Mouse (Mus musculus) thymus, postnatal 0 days (tissue): ENCODE data around the gene Gng2. TPM values are rescaled to one million over a fixed set of nuclear protein-coding genes. Genes with fewer than 3 reads are reported as not detected.
A peak's percentile ranks its signal among the peaks of the same experiment; 100 is the strongest.

Experiments
- DNase-seq: peaks from one replicate; pipeline ENCODE4 v3.0.0-alpha.2; 2015; ENCODE audit warnings: low spot score
- polyA plus RNA-seq: library from polyadenylated mRNA; unstranded; fragments of >200 nt; fragmentation: Nextera tagmentation; extraction: Ambion mirVana; gene quantifications from 2 replicates; pipeline ENCODE4 v1.2.1, GENCODE M21; 2015

Gene Gng2
- polyA plus RNA-seq, result 28.0 and 34.2 TPM in 2 replicates

GRCm38 (mm10) chr14:19977271-19978024, at the start of gene Gng2:
Gene Gng2, minus strand, starts transcription at chr14:19977627.
- DNase-seq, result no peak

DNA sequence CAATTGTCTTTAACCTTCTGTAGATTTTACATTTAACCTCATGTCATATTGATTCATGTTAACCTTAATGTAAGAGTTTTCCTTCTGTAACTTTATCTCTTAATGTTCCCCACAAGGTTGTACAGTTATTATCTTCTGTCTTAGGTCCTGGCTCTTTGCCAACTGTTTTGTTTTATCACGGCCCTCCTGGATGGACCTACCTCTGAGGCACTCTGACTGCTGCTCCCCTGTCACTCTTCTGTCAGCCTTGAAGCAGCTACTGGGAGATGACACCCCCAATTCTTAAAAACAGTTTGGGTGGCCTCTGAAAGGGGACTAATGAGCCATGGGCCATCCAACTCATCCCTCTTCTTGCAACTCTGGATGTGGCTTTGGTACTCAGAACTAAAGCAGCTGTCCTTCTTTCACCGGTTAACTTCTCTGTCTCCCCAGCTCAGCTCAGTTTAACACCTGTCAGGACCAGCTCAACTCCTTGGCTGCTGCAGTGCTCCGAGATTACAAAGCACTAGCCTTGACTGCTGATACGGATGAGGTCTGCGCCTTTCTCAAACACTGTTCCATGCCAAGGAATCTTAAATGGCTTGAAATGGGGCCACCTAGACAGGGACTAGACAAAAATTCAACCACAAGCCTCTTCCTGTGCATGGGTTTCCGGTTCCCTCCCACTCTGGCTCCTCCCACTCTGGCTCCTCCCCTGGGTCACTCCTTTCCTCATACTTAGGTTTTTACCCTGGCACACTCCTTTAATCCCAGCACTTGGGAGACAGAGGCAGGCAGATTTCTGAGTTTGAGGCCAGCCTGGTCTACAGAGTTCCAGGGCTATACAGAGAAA, 47.7 kb upstream of the Gng2 start:
- DNase-seq, result peak; percentile 91

DNA sequence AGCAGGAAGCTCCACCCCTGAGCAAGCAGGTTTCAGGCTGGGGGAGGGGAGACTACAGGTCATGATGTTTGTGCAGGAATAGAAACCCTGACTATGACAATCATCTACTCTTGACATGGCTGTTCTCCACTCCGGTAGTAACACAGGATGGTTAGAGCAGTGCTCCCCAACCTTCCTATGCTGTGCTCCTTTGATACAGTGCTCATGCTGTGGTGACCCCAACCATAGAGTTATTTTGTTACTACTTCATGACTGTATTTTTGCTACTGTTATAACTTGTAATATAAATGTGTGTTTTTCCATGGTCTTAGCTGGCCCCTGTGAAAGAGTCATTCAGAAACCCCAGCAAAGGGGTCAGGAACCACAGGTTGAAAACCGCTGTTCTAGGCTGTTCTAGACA, 46.5 kb upstream of the Gng2 start:
- DNase-seq, result no peak

DNA sequence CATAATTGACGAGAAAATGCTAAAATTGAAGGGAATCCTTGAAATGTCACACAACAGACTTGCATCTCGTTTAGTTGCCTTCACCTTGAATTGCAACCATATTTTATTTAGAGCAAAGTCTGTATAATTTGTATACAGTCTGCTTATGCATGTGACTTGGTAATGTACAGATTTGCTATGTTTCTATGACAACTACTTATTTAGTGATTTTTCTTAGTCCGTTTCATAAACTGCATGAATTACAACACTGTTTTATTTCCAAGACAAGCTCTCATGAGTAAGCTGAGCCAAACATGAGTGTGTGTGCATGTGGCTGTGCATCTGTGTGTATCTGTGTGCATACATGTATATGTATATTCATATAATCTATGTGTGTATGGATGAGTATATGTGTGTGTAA, 42.1 kb upstream of the Gng2 start:
- no peak for DNase-seq

GRCm38 (mm10) chr14:20012506-20013275, 35.3 kb upstream of the Gng2 start:
- peak; percentile 78 for DNase-seq

DNA sequence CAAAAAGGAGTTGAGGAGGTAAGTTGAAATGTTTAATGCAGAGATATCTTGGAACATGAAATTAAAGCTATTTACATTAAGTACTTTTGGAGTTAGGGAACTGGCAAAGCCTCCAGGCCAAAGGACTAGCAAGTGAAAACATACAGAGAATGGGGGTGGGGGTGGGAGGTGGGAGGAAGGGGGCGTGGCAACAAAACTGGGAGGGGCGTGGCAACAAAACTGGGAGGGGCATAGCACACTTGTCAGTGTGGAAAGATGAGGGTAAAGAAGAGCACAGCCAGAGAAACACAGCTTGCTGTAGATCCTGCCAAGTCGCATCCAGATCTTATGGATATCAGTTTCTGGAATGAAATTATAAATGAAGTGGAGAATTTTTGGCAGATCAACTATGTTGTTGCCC, 30.0 kb upstream of the Gng2 start:
- no peak for DNase-seq

DNA sequence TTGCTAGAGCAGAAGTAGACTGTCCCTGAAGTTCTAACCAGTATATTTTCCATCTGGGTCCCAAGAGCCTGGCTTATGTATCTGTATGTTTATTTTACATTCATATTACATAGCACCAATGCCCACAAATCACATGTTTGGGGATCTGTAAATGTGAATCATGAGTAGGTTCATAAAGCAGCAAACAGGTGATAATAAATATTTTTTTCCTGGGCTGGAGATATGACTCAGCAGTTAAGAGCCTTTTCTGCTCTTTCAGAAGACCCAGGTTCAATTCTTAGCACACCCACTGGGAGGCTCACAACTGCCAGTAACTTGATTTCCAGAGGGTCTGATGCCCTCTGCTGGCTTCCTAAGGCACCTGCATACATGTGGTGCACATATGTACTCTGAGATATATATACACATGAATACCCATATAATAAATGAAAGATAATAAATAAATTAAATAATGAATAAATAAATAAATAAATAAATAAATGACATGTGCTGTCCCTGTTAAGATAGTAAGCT, 27.4 kb upstream of the Gng2 start:
- no peak for DNase-seq

GRCm38 (mm10) chr14:19996853-19997252, 19.4 kb upstream of the Gng2 start:
- no peak for DNase-seq

- DNase-seq, result no peak
Observed at GRCm38 (mm10) chr14:19995943-19996342, 18.5 kb upstream of the Gng2 start.

DNA sequence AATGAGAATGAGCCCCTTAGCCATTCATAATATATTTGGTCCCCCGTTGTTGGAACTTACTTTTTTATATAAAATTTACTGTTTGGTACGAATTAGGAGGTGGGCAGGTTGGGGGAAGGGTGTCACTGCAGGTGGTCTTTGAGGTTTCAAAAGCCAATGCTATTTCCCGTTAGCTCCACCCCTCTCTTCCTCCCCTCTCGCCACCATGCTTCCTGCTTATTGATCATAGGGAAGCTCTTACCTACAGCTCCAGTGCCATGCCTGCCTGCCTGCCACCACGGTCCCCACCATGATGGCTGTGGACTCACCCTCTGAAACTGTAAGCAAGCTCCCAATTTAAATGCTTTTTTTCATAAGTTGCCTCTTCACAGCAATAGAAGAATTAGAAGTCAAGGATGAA, 16.6 kb upstream of the Gng2 start:
- peak; percentile 25 for DNase-seq

DNA sequence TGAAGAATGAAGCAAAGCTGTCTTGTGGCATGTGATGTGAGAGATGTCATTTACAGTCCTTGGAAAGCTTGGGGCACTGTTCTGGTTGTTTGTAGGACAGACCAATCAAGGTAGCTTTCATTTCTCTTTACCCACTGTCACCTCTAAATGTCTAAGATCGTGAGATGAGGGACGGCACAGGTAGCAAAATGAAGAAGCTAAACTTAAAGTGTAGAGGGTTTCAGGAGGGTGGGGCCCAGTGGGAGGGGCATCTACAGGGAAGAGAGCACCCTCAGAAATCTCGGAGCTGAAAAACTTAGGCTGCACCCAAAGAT, 16.1 kb upstream of the Gng2 start:
- no peak for DNase-seq

DNA sequence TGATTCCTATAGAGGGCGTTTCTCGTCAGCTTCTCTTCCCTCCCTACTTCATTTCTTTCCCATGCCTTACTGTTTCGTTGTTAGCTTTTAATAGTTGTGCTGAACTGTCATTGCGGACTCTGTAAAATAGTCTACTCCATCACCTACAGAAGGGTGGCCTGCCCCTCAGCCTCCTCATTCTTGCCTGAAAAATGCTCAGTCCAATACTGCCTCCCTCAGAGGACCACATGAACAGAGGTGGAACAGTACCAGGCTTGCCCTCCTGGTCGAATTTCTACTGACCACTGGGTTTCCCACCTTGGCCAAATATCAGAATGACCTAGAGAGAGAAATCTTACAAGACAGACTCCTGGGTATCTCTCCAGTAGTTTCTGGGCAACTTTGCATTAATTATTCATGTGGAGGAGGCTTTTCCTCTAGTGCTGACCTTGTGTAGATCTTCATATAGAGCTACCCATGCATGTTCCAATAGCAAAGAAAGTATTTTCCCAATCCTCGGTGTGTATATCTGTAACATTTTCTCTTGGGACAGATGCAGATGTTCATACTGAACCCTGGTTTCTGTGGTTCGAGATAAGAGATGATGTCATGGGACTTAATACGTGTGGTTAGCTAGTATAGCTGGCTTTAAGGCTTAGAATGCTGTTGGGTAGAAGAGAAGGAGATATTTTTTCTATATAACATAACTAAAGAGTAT, 15.6 kb upstream of the Gng2 start:
- DNase-seq, result peak; percentile 13

GRCm38 (mm10) chr14:19991861-19992260, 14.4 kb upstream of the Gng2 start:
- DNase-seq, result no peak

GRCm38 (mm10) chr14:19990436-19990993, 13.1 kb upstream of the Gng2 start:
- DNase-seq, result no peak

- no peak for DNase-seq
Observed at GRCm38 (mm10) chr14:19988410-19988809, 11.0 kb upstream of the Gng2 start.

GRCm38 (mm10) chr14:19987358-19987834, 10.0 kb upstream of the Gng2 start:
- no peak for DNase-seq

DNA sequence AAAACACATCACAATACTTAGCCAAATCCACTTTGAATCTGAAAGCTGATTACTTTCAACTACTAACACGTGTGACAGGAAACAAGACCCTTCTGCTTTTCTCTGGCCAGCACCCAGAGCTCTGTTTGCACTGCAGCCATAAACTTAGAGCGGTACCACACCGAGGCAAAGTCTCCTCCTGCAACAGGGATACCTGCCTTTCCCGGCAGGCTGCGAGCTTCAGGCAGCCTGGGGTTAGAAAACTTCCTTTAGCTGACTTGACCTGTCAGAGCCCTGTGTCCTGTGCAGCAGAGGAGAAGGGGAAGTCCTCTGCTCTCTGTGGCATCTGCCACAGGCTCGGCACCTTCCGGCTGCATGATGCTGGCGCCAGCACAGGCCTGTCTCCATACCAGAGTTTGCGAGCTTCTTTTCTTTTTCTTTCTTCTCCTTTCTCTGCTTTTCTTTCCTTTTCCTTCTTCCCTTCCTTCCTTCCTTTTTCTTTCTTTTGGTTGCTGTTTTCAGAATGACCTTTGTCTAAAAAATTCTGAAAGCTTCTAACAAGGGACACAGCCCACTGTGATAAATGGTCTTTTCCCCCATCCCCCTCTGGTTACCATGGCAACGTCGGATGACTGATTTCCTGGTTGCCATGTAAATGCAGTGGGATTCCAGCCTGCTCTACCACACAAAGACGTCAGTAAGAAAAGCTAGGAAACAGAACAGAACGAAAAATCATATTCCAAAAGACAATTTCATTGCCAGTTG, 9.4 kb upstream of the Gng2 start:
- peak; percentile 69 for DNase-seq

DNA sequence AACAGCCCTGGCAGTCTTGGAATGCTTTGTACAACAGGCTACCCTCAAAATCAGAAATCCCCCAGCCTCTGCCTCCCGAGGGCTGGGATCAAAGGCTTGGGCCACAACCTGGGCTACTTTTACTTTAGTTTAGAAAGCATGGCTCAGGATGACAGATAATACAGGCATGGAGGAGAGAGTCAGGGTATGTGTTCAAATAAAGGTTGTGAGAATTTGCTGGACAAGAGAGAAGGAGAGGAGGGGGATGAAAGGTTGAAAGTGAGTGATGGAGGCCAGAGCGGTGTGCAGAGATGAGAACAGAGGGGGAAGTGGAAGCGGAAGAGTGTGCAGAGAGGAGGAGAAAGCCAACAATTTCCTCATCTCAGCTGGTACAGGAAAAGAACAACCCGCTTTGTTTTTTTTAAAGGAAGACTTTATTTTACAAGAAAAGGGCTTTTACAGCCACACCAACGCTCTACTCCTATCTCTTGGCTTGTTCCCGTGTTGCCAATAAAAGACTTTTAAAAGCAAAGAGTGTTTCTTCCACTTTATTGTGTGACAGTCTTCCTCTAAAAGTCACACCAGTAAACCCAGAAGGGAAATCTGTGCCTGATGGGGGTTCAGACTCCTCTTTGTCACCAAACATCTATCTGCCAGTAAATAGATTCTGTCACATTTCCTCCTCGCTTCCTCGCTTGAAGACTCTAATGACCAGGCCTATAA, 8.6 kb upstream of the Gng2 start:
- peak; percentile 31 for DNase-seq
